Mouse (Mus musculus) bone marrow macrophage, adult 2 months (primary cell): ENCODE results near the gene Pde4d. TPM values are rescaled to one million over a fixed set of nuclear protein-coding genes. Genes with fewer than 3 reads are reported as not detected.
A peak's percentile ranks its signal among the peaks of the same experiment; 100 is the strongest.

Experiments
- H3K27ac ChIP-seq: 2 replicates; pipeline ENCODE4 v1.5.1; 2012; ENCODE audit warnings: low read depth, low read length; ENCODE audit not compliant: insufficient read depth
- H3K4me1 ChIP-seq: 2 replicates; pipeline ENCODE4 v1.6.1; 2012; ENCODE audit warnings: low read length; ENCODE audit not compliant: control insufficient read depth, insufficient read depth
- H3K4me3 ChIP-seq: 2 replicates; pipeline ENCODE4 v1.5.1; 2012; ENCODE audit warnings: mild to moderate bottlenecking, low read length, moderate library complexity; ENCODE audit not compliant: insufficient read depth
- CTCF ChIP-seq: IDR thresholded peaks from 2 replicates; pipeline ENCODE4 v1.5.1; 2012; ENCODE audit warnings: low read depth, mild to moderate bottlenecking, low read length, moderate library complexity
- POLR2A ChIP-seq: IDR thresholded peaks from 2 replicates; pipeline ENCODE4 v1.6.1; 2012; ENCODE audit warnings: mild to moderate bottlenecking, low read depth, low read length, borderline replicate concordance
- polyA plus RNA-seq: library from polyadenylated mRNA; stranded (reverse); fragments of >200 nt; gene quantifications from 2 replicates; pipeline ENCODE4 v1.2.4, GENCODE M21; 2012; ENCODE audit not compliant: missing spikeins, insufficient read depth, insufficient read length

Pde4d gene
- polyA plus RNA-seq, 1 experiment = 1.8 TPM

- peak overlapping the region; percentile 82 for H3K4me3 ChIP-seq
- no peak overlapping the region; the same call in 1 of the 2 replicates for H3K27ac ChIP-seq
- H3K4me1 ChIP-seq = peaks cover 17% of the 10 kb centered on the region
- TF ChIP-seq POLR2A (no peak), CTCF (no peak)
Measured at GRCm38 (mm10) chr13:109260796-109261516, 811.2 kb downstream of the Pde4d start.

DNA sequence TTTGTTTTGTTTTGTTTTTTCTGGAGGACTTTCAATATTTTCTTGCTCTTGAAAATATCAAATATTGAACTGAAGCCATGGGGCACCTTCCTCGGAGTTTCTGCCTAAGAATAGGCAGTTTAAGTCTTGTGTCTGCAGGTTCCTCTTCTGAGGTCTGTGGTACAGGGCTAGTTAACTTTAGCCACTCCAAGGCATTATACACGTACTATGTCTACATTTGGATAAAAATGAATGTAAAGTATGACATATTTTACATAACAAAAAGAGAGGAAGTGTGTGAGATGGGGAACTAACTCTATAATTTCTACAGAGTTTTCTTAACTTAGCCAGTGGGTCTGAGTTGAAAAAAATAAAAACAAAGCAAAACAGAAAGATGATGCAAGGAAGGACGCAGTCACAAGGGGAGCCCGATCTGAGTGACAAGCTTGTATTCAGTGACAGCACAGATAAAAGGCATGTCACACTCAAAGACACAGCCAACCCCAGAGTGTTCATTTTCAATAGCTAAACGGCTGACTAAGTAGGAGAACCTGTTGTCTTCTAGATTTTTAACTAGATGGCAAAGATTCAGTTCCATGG, 812.0 kb downstream of the Pde4d start:
- Histone ChIP-seq H3K27ac (peak overlapping the region; percentile 65), H3K4me1 (peaks cover 17% of the 10 kb centered on the region), H3K4me3 (peak overlapping the region; percentile 46)

DNA sequence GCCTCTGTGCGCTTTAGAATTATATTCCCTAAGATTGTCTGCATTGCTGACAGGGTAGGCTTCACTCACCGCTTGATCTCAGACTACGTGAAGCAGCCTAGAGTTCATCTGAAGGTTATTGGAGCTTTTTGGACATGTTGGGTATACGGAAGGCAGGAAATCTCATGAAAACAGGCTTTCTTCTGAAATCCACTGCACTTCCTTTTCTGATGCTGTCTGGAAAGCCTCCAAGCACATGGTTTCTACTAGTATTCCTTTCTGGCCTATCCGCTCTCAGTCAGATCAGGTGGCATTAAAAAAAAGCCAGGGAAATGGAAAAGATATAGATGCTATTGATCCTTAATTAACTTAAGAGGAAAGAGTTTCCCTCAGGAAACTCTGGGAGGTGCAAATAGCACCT, 812.8 kb downstream of the Pde4d start:
- no peak for TF ChIP-seq CTCF
- TF ChIP-seq POLR2A = no peak
- peaks cover 17% of the 10 kb centered on the region for H3K4me1 ChIP-seq
- H3K27ac ChIP-seq = peak overlapping the region; percentile 69
- H3K4me3 ChIP-seq = peak overlapping the region; percentile 22

More for the DNA sequence above, 812.0 kb downstream of the Pde4d start:
- no peak for TF ChIP-seq POLR2A

GRCm38 (mm10) chr13:109263833-109264232, 814.1 kb downstream of the Pde4d start:
- no peak overlapping the region for H3K27ac ChIP-seq
- H3K4me3 ChIP-seq = no peak overlapping the region
- H3K4me1 ChIP-seq = peaks cover 17% of the 10 kb centered on the region
- TF ChIP-seq POLR2A (no peak), CTCF (no peak)

GRCm38 (mm10) chr13:109268253-109268652, 818.5 kb downstream of the Pde4d start:
- no peak for TF ChIP-seq POLR2A
- TF ChIP-seq CTCF = no peak
- no peak overlapping the region for H3K4me3 ChIP-seq
- H3K4me1 ChIP-seq = peaks cover 8% of the 10 kb centered on the region
- H3K27ac ChIP-seq = no peak overlapping the region

GRCm38 (mm10) chr13:109268659-109269322, 819.0 kb downstream of the Pde4d start:
- Histone ChIP-seq H3K27ac (no peak overlapping the region), H3K4me3 (no peak overlapping the region), H3K4me1 (peaks cover 3% of the 10 kb centered on the region)
- TF ChIP-seq POLR2A (no peak), CTCF (no peak)

DNA sequence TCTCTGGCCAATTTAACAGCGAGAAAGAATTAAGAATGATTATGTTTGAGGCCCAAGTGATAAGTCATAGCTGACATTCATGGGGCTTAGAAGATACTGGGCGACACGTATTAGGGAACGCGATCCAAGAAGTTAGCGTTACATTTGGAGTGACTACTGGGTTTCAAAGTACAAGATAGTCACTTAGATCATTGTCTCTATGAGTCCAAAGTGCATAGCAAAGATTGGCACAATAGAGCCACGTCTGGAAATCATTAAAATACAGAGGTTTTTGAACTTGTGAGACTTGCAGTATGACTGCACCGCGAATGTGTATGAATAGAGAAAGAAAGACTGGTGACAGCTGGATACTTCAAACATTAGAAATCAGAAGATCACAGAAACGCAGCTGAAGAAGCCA, 825.1 kb downstream of the Pde4d start:
- TF ChIP-seq CTCF = no peak
- TF ChIP-seq POLR2A = no peak
- Histone ChIP-seq H3K4me1 (peaks cover 9% of the 10 kb centered on the region), H3K4me3 (no peak overlapping the region), H3K27ac (no peak overlapping the region)

DNA sequence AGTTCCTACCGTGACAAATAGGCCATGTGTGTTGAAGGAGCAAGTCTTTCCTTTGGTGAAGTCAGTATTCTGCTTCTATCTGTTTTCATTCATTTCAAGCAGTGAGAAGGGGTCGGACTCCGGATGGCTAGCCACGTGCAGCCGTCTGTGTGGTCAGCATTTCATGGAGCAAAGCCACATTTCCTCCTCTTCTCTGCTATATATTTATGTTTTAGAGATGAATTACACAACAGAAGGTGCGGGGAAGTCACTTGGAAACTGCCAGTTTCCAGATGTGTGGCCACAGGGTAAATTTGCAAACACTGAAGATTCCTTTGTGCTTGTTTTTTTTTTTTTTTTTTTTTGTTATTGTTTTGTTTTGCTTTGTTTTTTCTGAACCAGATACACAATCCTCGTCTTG, 828.0 kb downstream of the Pde4d start:
- H3K4me1 ChIP-seq = peaks cover 9% of the 10 kb centered on the region
- no peak for TF ChIP-seq POLR2A
- no peak for TF ChIP-seq CTCF
- H3K4me3 ChIP-seq = no peak overlapping the region
- no peak overlapping the region for H3K27ac ChIP-seq

- Histone ChIP-seq H3K27ac (no peak overlapping the region), H3K4me1 (peaks cover 9% of the 10 kb centered on the region), H3K4me3 (no peak overlapping the region)
- TF ChIP-seq POLR2A (no peak), CTCF (no peak)
Measured at GRCm38 (mm10) chr13:109278504-109278912, 828.8 kb downstream of the Pde4d start.

DNA sequence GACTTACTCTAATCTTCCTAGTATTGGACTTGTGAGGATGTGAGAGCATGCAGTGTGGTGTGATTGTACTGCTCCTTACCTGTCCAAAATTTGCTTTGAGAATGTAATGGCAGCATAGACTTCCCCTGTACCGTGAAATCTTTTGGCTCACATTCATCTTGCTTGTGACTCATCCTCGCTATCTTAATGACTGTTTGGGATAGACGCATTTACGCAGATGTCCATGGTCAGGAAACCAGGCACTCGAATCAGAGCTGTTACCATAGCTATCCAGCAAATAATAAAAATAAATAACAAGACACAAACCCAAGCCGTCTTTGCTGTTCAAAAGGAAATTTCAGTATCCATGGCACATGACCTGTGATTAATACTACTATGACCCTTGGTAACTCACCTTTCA, 829.5 kb downstream of the Pde4d start:
- TF ChIP-seq POLR2A (no peak), CTCF (no peak)
- no peak overlapping the region for H3K4me3 ChIP-seq
- H3K27ac ChIP-seq = no peak overlapping the region
- peaks cover 9% of the 10 kb centered on the region for H3K4me1 ChIP-seq
